Mouse (Mus musculus) right cerebral cortex, postnatal 14 days (tissue): ENCODE data around the gene Nmral1.
"Not testable (repeated sequence)": the region's sequence is repeated elsewhere in the genome, so short reads cannot be mapped to it uniquely, and the experiment has no call there.

ENCODE experiments used
- DNase-seq: peaks from one replicate; pipeline ENCODE4 v3.0.0; 2022

The Nmral1 gene

GRCm38 (mm10) chr16:4718753-4719518 is at the start of gene Nmral1:
Gene Nmral1 (minus strand): TSS chr16:4719356.
- peak; percentile 54 for DNase-seq

- DNase-seq: no peak
These were observed 49.6 kb upstream of the Nmral1 start for GRCm38 (mm10) chr16:4768719-4769118.

- DNase-seq: no peak
These were observed 48.0 kb upstream of the Nmral1 start for GRCm38 (mm10) chr16:4767012-4767790.

- no peak for DNase-seq
These were observed 46.7 kb upstream of the Nmral1 start for GRCm38 (mm10) chr16:4765852-4766251.

- no peak for DNase-seq
These were observed 44.1 kb upstream of the Nmral1 start for GRCm38 (mm10) chr16:4763276-4763675.

GRCm38 (mm10) chr16:4762437-4762836 is 43.3 kb upstream of the Nmral1 start:
- no peak for DNase-seq

GRCm38 (mm10) chr16:4756660-4757335 is 37.6 kb upstream of the Nmral1 start:
- not testable (repeated sequence) for DNase-seq

- no peak for DNase-seq
These were observed 34.9 kb upstream of the Nmral1 start for GRCm38 (mm10) chr16:4754045-4754444.

GRCm38 (mm10) chr16:4752155-4752554 is 33.0 kb upstream of the Nmral1 start:
- DNase-seq: no peak

- DNase-seq: no peak
These were observed 23.0 kb upstream of the Nmral1 start for GRCm38 (mm10) chr16:4742186-4742585.

- DNase-seq: no peak
These were observed 20.8 kb upstream of the Nmral1 start for GRCm38 (mm10) chr16:4739994-4740393.

GRCm38 (mm10) chr16:4736262-4736661 is 17.1 kb upstream of the Nmral1 start:
- DNase-seq: no peak

GRCm38 (mm10) chr16:4730776-4731358 is 11.7 kb upstream of the Nmral1 start:
- DNase-seq: no peak

- no peak for DNase-seq
These were observed 8.8 kb upstream of the Nmral1 start for GRCm38 (mm10) chr16:4727963-4728362.

GRCm38 (mm10) chr16:4727526-4727925 is 8.4 kb upstream of the Nmral1 start:
- no peak for DNase-seq

GRCm38 (mm10) chr16:4726528-4727128 is 7.5 kb upstream of the Nmral1 start:
- peak; percentile 26 for DNase-seq

- peak; percentile 92 for DNase-seq
These were observed 6.8 kb upstream of the Nmral1 start, which contains the start of gene Hmox2 for GRCm38 (mm10) chr16:4725780-4726527. Gene Hmox2 (plus strand): TSS chr16:4726361.

- no peak for DNase-seq
These were observed 6.1 kb upstream of the Nmral1 start for GRCm38 (mm10) chr16:4725266-4725665.

GRCm38 (mm10) chr16:4722915-4723209 is 3.7 kb upstream of the Nmral1 start:
- DNase-seq: no peak

GRCm38 (mm10) chr16:4722128-4722914 is 3.2 kb upstream of the Nmral1 start:
- DNase-seq: no peak

GRCm38 (mm10) chr16:4717866-4718265 is 1.3 kb downstream of the Nmral1 start:
- no peak for DNase-seq
